Mouse (Mus musculus): ENCODE measurements around the gene Timmdc1. TPM values are rescaled to one million over a fixed set of nuclear protein-coding genes. Genes with fewer than 3 reads are reported as not detected.

Gene Timmdc1
- polyA plus RNA-seq (2015; fragmentation: Nextera tagmentation; extraction: Ambion mirVana): 21.1 and 23.6 TPM in 2 replicates

DNA sequence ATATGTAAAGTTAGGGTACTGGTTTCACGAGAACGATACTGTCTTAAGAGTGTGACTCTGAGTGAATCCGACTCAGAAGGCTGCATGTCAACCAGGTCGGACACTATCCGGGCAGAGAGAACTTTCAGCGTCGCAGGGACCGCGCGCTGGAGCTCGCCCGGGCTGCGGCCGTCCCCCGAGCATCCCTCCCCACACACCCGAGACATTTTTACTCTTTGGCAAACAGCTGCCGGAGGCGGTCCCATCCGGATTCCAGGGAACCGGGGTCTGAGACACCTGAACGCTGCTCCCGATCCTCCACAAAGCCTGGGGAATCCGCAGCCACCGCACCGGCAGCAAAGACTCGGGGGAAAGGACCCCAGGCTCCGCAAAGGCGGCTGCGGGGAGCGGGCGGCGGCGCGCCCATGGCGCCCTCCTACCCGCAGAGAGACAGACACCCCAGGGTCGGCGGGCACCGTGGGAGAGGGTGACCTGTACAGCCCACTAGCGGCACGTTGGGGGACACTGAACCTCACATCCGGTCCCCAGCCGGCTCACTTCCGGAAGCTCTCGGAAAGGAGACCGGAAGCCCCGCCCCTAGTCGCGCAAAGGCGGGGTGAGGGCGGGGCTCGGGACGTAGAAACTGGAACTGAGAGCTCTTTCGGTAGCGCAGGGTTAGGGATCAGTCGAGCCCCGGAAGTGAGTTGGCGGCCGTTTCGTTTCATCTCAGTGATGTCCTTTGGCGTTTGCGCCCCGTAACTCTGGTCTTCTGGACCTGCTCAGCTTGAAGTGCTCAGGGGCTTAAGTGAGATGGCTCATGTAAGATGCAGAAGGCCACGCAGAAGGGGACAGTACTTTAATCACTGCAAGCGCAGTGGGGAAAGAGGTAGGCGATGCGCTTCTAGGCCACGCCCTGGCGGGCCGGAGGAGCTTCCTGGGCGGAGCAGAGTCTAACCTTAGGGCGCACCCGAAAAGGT, at the start of gene Timmdc1:
TSS of gene Timmdc1 (minus strand) at position 535 of the 956 bp plus-strand sequence.

DNA sequence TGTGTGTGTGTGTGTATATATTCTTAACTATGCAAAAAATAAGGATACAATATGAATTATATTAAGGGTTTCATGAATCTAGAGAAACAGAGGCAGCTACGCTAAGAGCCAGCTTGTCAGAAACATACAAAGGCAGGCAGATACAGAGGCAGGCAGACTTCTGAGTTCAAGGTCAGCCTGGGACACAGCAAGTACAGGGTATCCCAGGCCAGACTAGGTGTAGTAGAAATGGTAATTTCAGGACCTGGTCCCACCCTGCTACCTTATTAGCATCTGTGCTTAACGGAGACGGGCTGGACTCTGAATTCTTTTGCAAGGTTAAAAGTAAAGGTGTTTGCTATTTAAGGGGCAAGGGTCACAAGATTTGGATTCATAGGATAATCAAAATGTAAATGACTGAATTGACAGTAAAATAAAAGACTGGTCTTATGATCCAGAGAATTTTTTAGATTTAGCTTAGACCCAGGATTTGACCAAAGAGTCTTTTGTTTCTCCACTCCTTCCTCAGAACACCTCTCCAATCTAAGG, 35.8 kb upstream of the Timmdc1 start, which contains the start of gene Tmem39a:
TSS of gene Tmem39a (plus strand) at position 478 of the 528 bp plus-strand sequence.

DNA sequence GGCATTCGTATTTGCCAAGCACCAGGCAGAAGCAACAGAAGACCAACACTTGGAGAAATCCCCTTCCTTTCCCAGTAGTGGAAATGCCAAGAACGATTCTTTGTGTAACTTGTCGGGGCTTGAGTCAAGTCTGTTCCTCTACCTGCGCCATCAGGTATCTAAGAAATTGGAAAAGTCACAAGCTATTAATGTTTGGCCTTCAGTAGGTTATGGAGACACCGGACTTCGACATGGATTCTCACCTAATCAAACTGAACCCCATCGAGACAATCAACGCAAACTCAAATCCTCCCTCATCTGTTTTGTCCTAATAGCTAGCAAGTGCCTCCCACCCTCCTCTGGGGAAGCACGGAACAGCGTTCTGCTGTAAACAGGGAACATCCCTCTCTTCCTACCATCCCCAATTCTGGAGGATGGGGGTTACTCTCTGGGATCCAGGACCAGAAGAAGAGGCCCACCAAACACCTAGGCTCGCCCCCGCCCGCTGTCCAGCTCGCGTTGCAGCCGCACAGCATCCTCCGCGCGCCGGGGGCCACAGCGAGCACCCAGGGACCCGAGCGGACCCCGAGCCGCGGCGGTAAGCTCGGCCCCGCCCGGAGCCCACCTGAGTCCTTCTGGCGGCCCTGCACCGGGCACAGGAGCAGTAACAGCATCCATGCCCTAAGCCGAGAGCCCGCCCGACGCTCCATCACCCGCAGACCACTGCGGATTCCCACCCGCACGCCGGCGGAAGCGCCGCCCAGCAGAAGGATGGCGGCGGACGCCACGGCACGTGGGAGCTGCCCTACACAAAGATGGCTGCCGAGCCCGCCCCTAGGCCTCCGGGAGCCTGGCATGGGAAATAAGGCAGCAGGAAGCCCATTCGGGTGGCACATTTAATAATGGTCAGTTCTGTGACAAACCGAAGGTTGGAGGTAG, 27.3 kb upstream of the Timmdc1 start, which contains the start of gene Poglut1:
TSS of gene Poglut1 (minus strand) at position 780 of the 918 bp plus-strand sequence.

DNA sequence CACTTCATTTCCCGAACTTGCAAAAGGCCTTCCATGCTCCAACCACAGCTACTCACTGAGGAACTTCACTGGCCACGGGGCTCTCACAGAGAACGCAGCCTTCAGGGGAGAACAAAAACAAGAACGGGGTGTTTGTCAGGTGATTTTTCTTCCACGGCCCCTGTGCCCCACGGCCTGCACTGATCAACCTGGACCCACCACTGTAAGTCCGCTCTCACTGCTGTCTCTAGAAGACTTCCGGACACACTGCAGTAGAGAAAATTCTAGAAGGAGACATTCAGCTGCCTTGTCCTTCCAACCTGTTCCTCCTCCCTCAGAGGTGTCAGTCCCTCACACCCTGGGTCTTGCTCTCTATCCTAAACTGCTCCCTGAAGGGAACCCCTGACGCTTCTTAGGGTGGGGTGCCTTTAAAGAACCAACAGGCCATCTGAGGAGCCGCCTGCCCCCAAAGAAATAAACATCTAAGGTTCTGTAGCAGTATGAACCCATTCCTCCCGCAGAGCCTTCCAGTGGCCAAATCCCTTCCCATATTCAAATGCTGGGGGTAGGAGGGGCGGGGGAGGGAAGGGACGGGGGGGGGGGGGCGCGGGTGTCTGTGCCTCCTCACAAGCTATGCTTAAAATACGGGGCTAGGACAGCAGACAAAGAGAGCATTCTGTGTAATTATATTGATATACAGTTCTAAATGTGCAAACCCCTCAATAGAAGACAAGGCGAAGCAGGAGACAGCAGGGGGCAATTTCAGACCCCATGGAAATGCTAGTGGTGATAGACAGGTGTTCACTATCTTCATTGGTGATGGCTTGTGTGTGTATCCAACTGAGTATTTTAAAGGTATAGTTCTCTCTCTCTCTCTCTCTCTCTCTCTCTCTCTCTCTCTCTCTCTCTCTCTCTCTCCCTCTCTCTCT, 66.7 kb downstream of the Timmdc1 start, which contains the start of gene Cd80:
TSS of gene Cd80 (plus strand) at position 51 of the 908 bp plus-strand sequence.

DNA sequence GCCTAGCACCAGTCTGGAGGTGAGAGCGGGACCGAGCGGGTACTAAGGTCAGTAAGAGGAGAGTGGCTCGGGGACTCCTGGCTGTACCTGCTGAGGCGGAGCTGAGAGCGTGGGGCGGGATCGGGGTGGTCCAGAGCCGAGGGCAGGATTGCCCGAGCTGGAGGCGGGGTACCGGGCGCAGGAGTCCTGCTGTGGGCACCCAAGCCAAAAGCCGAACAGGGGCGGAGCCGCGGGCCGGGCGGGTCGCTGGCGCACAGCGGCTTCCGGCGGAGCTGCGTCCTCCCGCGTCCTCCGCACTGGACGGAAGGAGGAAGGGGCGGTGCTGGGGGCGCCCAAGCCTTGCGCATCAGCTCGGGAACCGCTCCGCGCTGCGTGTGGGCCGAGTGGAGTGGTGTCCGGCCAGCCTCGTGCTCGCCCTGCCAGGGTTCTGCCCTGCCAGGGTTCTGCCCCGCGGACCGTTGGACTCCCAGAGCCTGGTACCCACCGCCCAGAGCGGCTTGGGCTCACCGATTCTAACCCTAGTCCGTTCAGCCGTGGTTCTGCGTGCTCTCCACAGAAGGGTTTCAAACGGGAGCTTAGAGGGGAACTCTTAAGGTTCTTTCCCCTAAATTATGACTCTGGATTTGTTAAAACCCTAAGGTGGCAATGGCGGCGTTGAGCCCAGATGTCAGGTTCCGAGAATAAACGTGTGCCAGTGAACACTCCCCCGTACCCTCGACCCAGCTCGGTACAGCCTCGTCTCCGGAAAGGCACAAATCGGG, 69.8 kb downstream of the Timmdc1 start, which contains the start of gene Adprh:
TSS of gene Adprh (minus strand) at position 262 of the 761 bp plus-strand sequence.

Other genes with a start within 250 kb of the Timmdc1 start
- 0.51 and 1.3 TPM in 2 replicates for gene Nr1i2, start 227.8 kb downstream of the Timmdc1 start, polyA plus RNA-seq (2015; fragmentation: Nextera tagmentation; extraction: Ambion mirVana)
- gene Maats1, start 180.5 kb downstream of the Timmdc1 start, polyA plus RNA-seq (2015; fragmentation: Nextera tagmentation; extraction: Ambion mirVana): 0.28 and 0.46 TPM in 2 replicates
- gene Cox17, start 175.7 kb downstream of the Timmdc1 start, polyA plus RNA-seq (2015; fragmentation: Nextera tagmentation; extraction: Ambion mirVana): 410 and 490 TPM in 2 replicates
- not detected in 2 replicates for gene Gm21987, start 175.6 kb downstream of the Timmdc1 start, polyA plus RNA-seq (2015; fragmentation: Nextera tagmentation; extraction: Ambion mirVana)
- gene Popdc2, start 160.5 kb downstream of the Timmdc1 start, polyA plus RNA-seq (2015; fragmentation: Nextera tagmentation; extraction: Ambion mirVana): 1.0 and 1.3 TPM in 2 replicates
- 16.5 and 27.5 TPM in 2 replicates for gene Pla1a, start 89.5 kb downstream of the Timmdc1 start, polyA plus RNA-seq (2015; fragmentation: Nextera tagmentation; extraction: Ambion mirVana)
- gene Adprh, start 70.0 kb downstream of the Timmdc1 start, polyA plus RNA-seq (2015; fragmentation: Nextera tagmentation; extraction: Ambion mirVana): 75.0 and 90.2 TPM in 2 replicates
- 0.05 and 0.30 TPM in 2 replicates for gene Cd80, start 67.1 kb downstream of the Timmdc1 start, polyA plus RNA-seq (2015; fragmentation: Nextera tagmentation; extraction: Ambion mirVana)
- gene Poglut1, start 27.6 kb upstream of the Timmdc1 start, polyA plus RNA-seq (2015; fragmentation: Nextera tagmentation; extraction: Ambion mirVana): 35.2 and 40.1 TPM in 2 replicates
- gene Tmem39a, start 36.0 kb upstream of the Timmdc1 start, polyA plus RNA-seq (2015; fragmentation: Nextera tagmentation; extraction: Ambion mirVana): 35.1 and 57.9 TPM in 2 replicates
- 4.9 and 6.6 TPM in 2 replicates for gene Arhgap31, start 190.6 kb upstream of the Timmdc1 start, polyA plus RNA-seq (2015; fragmentation: Nextera tagmentation; extraction: Ambion mirVana)
- gene B4galt4, start 219.6 kb upstream of the Timmdc1 start, polyA plus RNA-seq (2015; fragmentation: Nextera tagmentation; extraction: Ambion mirVana): 20.0 and 20.8 TPM in 2 replicates

All from adrenal gland, postnatal 0 days (tissue).